Mouse (Mus musculus) G1E (cell line): ENCODE data around the gene Cbln4. TPM values are rescaled to one million over a fixed set of nuclear protein-coding genes. Genes with fewer than 3 reads are reported as not detected.

ENCODE experiments used
- ATAC-seq: 2 replicates; pipeline ENCODE4 v1.8.0; 2016; ENCODE audit warnings: mild to moderate bottlenecking; ENCODE audit not compliant: insufficient number of reproducible peaks, poor library complexity, low FRiP score, severe bottlenecking; ENCODE audit errors: extremely low read depth
- DNase-seq: peaks from one replicate; pipeline ENCODE4 v3.0.0; 2012; ENCODE audit warnings: low spot score
- H3K27me3 ChIP-seq: 2 replicates; pipeline ENCODE4 v1.6.1; 2012; ENCODE audit warnings: mild to moderate bottlenecking, low read length, inconsistent platforms; ENCODE audit not compliant: insufficient read depth
- H3K36me3 ChIP-seq: replicated peaks from 2 replicates; pipeline ENCODE3; 2012; ENCODE audit warnings: mild to moderate bottlenecking, inconsistent platforms
- H3K4me1 ChIP-seq: 2 replicates; pipeline ENCODE4 v1.6.1; 2012; ENCODE audit warnings: low read depth, low read length, inconsistent platforms, mixed read lengths; ENCODE audit not compliant: insufficient read depth
- H3K4me3 ChIP-seq: 2 replicates; pipeline ENCODE4 v1.5.1; 2012; ENCODE audit warnings: low read depth, mild to moderate bottlenecking, inconsistent platforms, low read length, moderate library complexity, mixed read lengths
- H3K9me3 ChIP-seq: replicated peaks from 2 replicates; pipeline ENCODE4 v1.6.1; 2012; ENCODE audit warnings: inconsistent platforms
- CTCF ChIP-seq: IDR thresholded peaks from 2 replicates; pipeline ENCODE4 v1.5.1; 2012; ENCODE audit warnings: low read depth, low read length, inconsistent platforms, mixed read lengths
- GATA1 ChIP-seq: IDR thresholded peaks from 2 replicates; pipeline ENCODE4 v1.6.1; 2012; ENCODE audit warnings: borderline replicate concordance, low read length, inconsistent platforms, mixed read lengths
- GATA2 ChIP-seq: IDR thresholded peaks from 2 replicates; pipeline ENCODE4 v1.6.1; 2012; ENCODE audit warnings: low read depth, low read length, inconsistent platforms, borderline replicate concordance
- POLR2AphosphoS5 ChIP-seq: IDR thresholded peaks from 2 replicates; pipeline ENCODE4 v1.6.1; 2012; ENCODE audit warnings: low read depth, low read length, inconsistent platforms; ENCODE audit not compliant: insufficient replicate concordance
- TAL1 ChIP-seq: conservative IDR thresholded peaks from 2 replicates; pipeline ENCODE4 v1.6.1; 2012; ENCODE audit warnings: low read depth, low read length, inconsistent platforms, mixed read lengths
- polyA plus RNA-seq: library from polyadenylated mRNA; stranded (reverse); fragments of >175 nt; gene quantifications from 2 replicates; pipeline ENCODE4 v1.2.3, GENCODE M21; 2012
- total RNA-seq, 2 experiments: library from RNA; stranded (forward) in 1 of 2; stranded (reverse) in 1 of 2; fragments of 200-1000 nt in 1 of 2; fragments of >200 nt in 1 of 2; fragmentation: Nextera tagmentation in 1 of 2; gene quantifications; 2 replicates each; pipeline ENCODE4 v1.2.3; 2014 to 2017

The Cbln4 gene
- total and polyA plus RNA-seq, 3 experiments = 0.16 TPM; not detected in 2

- TF ChIP-seq TAL1 (no peak), GATA1 (no peak), POLR2AphosphoS5 (no peak), GATA2 (no peak), CTCF (no peak)
- H3K27me3 ChIP-seq = no peaks in the 10 kb centered on the region
- H3K4me3 ChIP-seq = no peak overlapping the region
- H3K9me3 ChIP-seq = peaks cover 74% of the 10 kb centered on the region
- DNase-seq (no peak), ATAC-seq (no peak)
- no peaks in the 10 kb centered on the region for H3K36me3 ChIP-seq
- H3K4me1 ChIP-seq = no peaks in the 10 kb centered on the region
Observed at GRCm38 (mm10) chr2:172025459-172026130, 17.7 kb downstream of the Cbln4 start.

GRCm38 (mm10) chr2:172006726-172007125 lies 36.5 kb downstream of the Cbln4 start:
- DNase-seq = no peak
- H3K4me1 ChIP-seq = no peaks in the 10 kb centered on the region
- H3K4me3 ChIP-seq = no peak overlapping the region
- TF ChIP-seq TAL1 = no peak
- no peak for TF ChIP-seq GATA1
- no peak for TF ChIP-seq CTCF
- no peak for TF ChIP-seq POLR2AphosphoS5
- no peak for TF ChIP-seq GATA2
- H3K36me3 ChIP-seq = no peaks in the 10 kb centered on the region
- no peaks in the 10 kb centered on the region for H3K27me3 ChIP-seq
- H3K9me3 ChIP-seq = peaks cover 46% of the 10 kb centered on the region
- no peak for ATAC-seq

DNA sequence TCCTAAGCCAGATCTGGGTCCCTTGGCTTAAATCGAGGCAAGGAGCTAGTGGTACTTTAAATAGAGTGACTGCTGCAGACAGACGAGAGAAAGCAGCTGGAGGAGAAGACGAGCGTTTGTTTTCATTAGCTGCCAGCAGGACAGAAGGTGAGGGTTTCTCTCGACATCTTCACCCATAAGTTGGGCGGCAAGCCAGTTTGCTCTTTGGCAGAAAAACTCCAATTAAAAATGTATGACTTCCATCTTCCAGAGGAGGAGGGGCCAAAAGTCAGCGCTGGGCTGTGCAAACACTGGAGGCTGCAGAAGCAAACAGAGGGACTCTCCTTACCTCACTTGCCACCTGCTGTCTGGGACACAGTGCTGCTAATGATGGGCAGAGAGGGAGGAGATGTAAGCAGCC lies 37.3 kb downstream of the Cbln4 start:
- Histone ChIP-seq H3K27me3 (no peaks in the 10 kb centered on the region), H3K4me3 (no peak overlapping the region), H3K4me1 (no peaks in the 10 kb centered on the region), H3K36me3 (no peaks in the 10 kb centered on the region), H3K9me3 (peaks cover 48% of the 10 kb centered on the region)
- no peak for DNase-seq
- no peak for TF ChIP-seq TAL1
- no peak for TF ChIP-seq CTCF
- TF ChIP-seq GATA1 = no peak
- no peak for TF ChIP-seq GATA2
- no peak for TF ChIP-seq POLR2AphosphoS5
- no peak for ATAC-seq

DNA sequence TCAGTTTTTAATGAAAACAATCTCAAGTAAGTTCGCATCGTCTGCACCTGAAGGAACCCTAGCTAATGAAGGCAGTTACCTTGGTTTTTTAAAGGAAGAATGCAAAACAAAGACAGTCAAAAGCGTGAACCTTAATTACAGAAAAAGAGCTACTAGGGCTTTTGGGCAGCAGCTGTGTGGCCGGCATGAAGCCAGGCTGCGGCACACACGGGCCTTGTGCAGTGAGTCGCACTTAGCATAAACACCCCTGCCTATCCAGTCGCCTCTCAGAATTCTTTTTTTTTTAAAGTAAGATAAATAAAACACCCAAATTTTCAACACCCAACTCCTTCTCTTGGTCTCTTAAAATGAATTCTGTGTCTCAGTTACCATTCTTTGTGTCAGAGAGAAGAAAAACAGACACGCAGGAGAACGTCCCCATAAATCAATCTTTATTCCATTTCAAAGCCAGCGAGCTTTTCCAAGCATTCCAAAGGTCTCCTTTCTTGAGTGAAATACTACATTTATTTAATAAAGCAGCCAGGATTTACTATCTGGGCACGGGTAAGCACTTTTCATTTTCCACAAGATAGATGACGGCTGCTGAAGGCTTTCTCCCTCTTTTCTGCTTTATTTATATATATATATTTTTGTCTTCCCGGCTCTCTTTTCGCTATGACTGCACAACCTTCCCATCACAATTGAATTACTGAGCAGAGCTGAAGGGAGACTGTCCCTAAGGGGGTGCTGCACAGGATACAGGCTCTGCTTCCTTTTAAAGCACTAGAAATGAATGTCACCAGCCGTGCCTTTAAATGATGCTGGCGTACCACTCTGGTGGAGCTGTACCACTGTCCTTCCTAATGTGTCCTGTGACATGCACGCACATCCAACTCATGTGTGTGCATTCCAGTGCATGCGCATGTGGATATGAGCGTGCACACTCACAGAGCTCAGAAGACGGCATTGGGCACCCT lies 39.0 kb downstream of the Cbln4 start:
- no peaks in the 10 kb centered on the region for H3K4me1 ChIP-seq
- TF ChIP-seq POLR2AphosphoS5 (no peak), GATA2 (no peak), CTCF (no peak), TAL1 (no peak), GATA1 (no peak)
- peaks cover 59% of the 10 kb centered on the region for H3K9me3 ChIP-seq
- DNase-seq (no peak), ATAC-seq (no peak)
- H3K36me3 ChIP-seq = no peaks in the 10 kb centered on the region
- no peak overlapping the region for H3K4me3 ChIP-seq
- H3K27me3 ChIP-seq = no peaks in the 10 kb centered on the region

GRCm38 (mm10) chr2:171996979-171997686 lies 46.1 kb downstream of the Cbln4 start:
- H3K4me1 ChIP-seq = no peaks in the 10 kb centered on the region
- no peak overlapping the region for H3K4me3 ChIP-seq
- H3K9me3 ChIP-seq = peaks cover 80% of the 10 kb centered on the region
- TF ChIP-seq POLR2AphosphoS5 = no peak
- TF ChIP-seq CTCF = no peak
- TF ChIP-seq TAL1 = no peak
- no peak for TF ChIP-seq GATA2
- TF ChIP-seq GATA1 = no peak
- DNase-seq (no peak), ATAC-seq (no peak)
- no peaks in the 10 kb centered on the region for H3K27me3 ChIP-seq
- no peaks in the 10 kb centered on the region for H3K36me3 ChIP-seq

GRCm38 (mm10) chr2:171994861-171995260 lies 48.4 kb downstream of the Cbln4 start:
- DNase-seq (no peak), ATAC-seq (no peak)
- H3K9me3 ChIP-seq = peaks cover 80% of the 10 kb centered on the region

More at GRCm38 (mm10) chr2:171994861-171995260, 48.4 kb downstream of the Cbln4 start:
- Histone ChIP-seq H3K36me3 (no peaks in the 10 kb centered on the region), H3K27me3 (no peaks in the 10 kb centered on the region), H3K4me1 (no peaks in the 10 kb centered on the region), H3K4me3 (no peak overlapping the region)
- TF ChIP-seq CTCF (no peak), TAL1 (no peak), GATA2 (no peak), GATA1 (no peak), POLR2AphosphoS5 (no peak)
